Mouse (Mus musculus): ENCODE results near the gene Ubqln4. TPM values are rescaled to one million over a fixed set of nuclear protein-coding genes. Genes with fewer than 3 reads are reported as not detected.
A peak's percentile ranks its signal among the peaks of the same experiment; 100 is the strongest.

Ubqln4 gene
- polyA plus RNA-seq, 1 experiment from 2014 or later = 44.6 TPM

DNA sequence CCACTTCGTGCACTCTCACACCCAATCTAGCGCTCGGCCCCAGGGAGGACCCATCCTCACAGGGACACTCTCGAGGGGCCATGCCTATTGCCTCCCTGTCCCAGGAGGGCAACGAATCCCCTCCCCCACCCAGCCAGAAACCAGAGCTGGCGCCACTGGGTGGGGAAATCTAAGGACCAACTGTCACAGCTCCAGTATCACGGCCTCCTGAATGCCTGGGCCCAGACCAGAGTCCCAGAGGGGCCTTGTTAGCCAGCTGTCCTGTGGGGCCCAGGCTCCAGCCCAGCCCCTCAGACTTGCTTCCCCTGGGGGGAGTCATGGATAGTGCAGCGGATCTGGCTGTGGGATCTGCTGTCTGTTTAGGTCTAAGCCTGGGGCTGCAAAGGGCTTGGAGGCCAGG, 26.0 kb upstream of the Ubqln4 start:
- Histone ChIP-seq H3K36me3 (peaks cover 24% of the 10 kb centered on the region), H3K27me3 (no peaks in the 10 kb centered on the region), H3K4me1 (peaks cover 50% of the 10 kb centered on the region), H3K27ac (peak overlapping the region; percentile 44; the same call in 1 of the 2 replicates), H3K9ac (peak overlapping the region; percentile 66), H3K4me3 (no peak overlapping the region; the same call in 1 of the 2 replicates), H3K4me2 (peak overlapping the region; percentile 43), H3K9me3 (no peaks in the 10 kb centered on the region)
- no peak for ATAC-seq (ENCODE audit: insufficient number of reproducible peaks, insufficient read depth, low FRiP score, low TSS enrichment, low read depth)
- 19% methylated on average over 8 of the region's 8 CpGs for WGBS

DNA sequence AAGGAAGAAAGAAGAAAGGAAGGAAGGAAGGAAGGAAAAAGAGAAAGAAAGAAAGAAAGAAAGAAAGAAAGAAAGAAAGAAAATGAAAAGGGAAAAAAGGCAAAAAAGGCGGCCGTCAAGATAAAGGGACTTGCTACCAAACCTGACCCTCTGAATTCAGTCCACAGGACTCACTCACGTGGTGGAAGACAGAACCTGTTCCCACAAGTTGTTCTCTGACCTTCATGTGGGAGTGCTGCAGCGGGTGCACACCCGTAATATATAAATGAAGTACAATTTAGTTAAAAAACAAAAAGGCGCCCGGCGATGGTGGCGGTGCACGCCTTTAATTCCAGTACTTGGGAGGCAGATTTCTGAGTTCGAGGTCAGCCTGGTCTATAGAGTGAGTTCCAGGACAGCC, 24.9 kb upstream of the Ubqln4 start:
- ATAC-seq (ENCODE audit: insufficient number of reproducible peaks, insufficient read depth, low FRiP score, low TSS enrichment, low read depth) = no peak
- WGBS = 79% methylated on average over 11 of the region's 11 CpGs
- peak overlapping the region; percentile 99 for H3K9ac ChIP-seq
- H3K36me3 ChIP-seq = peaks cover 15% of the 10 kb centered on the region
- H3K4me2 ChIP-seq = peak overlapping the region; percentile 84
- H3K9me3 ChIP-seq = no peaks in the 10 kb centered on the region
- H3K4me1 ChIP-seq = peaks cover 50% of the 10 kb centered on the region
- no peaks in the 10 kb centered on the region for H3K27me3 ChIP-seq
- H3K4me3 ChIP-seq = no peak overlapping the region
- peak overlapping the region; percentile 99; the same call in 1 of the 2 replicates for H3K27ac ChIP-seq

DNA sequence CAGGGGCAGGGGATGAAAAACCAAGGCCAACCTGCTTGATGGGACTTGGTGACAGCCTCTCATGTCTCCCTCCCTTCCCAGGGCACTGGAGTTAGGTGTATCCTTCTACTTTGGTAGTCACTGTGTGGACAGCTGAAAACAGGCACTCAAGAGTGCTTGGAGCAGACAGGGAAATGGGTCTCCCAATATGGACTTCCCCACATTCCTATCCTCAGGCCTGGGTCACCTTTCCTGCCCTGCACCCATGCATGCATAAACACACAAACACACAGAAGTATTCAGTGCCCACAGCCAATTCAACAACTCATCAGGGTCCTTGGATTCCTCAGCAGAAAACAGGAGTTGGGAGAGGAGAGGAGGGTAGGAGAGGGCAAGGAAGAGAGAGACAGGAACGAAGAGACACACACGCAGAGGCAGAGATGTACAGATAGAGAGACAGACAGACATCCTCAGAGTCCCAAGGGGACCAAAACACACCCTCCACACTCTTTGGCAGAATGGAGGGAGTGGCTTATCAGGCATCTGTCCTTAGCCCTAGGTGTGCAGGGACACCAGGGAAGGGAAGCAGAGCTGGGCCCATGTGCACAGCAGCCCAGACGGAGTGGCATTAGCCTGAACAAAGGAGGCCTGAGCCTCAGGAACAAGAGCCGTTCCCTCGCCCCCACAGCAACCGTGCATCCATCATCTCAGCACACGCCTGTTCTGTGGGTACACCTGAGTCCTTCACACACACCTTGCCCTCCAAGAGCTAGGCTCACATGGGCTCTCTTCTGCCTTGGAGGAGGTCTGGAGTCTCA, 24.2 kb upstream of the Ubqln4 start:
- peaks cover 55% of the 10 kb centered on the region for H3K4me1 ChIP-seq
- peak overlapping the region; percentile 78 for H3K4me3 ChIP-seq
- H3K36me3 ChIP-seq = peaks cover 9% of the 10 kb centered on the region
- H3K9me3 ChIP-seq = no peaks in the 10 kb centered on the region
- H3K27ac ChIP-seq = peak overlapping the region; percentile 99
- H3K9ac ChIP-seq = peak overlapping the region; percentile 99
- ATAC-seq (ENCODE audit: insufficient number of reproducible peaks, insufficient read depth, low FRiP score, low TSS enrichment, low read depth) = no peak
- H3K27me3 ChIP-seq = no peaks in the 10 kb centered on the region
- H3K4me2 ChIP-seq = peak overlapping the region; percentile 84
- WGBS = 24% methylated on average over 7 of the region's 7 CpGs

DNA sequence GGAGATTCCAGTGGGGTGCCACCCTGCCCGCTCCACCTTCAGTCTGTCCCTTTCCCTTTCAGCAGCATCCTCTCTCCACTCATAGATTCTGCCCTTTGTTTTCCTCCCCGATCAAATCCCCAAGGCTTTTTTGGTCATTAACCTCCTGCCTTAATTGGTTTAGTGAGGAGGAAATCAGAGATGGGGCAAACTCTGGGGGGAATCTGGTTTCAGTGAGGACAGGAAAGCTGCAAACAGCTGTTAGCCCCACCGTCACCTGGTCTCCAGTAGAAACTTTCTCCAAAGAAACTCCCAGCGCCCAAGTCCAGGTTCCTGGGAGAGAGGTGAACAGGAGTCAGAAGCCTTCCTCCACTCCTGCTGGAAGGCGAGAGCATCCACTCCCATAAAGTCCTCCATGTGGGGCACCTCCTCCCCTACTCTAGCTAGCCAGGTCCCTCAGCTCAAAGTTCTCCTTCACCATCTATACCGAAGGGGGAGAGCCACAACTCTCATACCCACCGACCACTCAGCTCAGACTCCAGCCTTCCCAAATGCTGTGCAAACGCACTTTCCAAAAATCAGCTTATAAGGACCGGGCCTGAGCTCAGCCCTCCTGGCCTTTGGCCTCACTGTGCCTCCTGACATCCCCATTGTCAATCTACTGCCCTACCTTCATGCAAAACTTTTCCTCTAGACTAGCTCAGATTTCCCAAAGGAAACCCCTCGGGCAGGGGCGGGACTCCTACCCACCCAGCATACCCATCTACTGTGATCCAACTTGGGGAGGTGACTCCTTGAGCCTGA, 23.3 kb upstream of the Ubqln4 start:
- Histone ChIP-seq H3K4me1 (peaks cover 64% of the 10 kb centered on the region), H3K36me3 (peaks cover 2% of the 10 kb centered on the region; the same call in 1 of the 2 replicates), H3K4me3 (peak overlapping the region; percentile 78), H3K27me3 (no peaks in the 10 kb centered on the region), H3K27ac (peak overlapping the region; percentile 99), H3K9me3 (no peaks in the 10 kb centered on the region), H3K9ac (peak overlapping the region; percentile 99), H3K4me2 (peak overlapping the region; percentile 84)
- 2% methylated on average over 11 of the region's 11 CpGs for WGBS
- no peak for ATAC-seq (ENCODE audit: insufficient number of reproducible peaks, insufficient read depth, low FRiP score, low TSS enrichment, low read depth)

DNA sequence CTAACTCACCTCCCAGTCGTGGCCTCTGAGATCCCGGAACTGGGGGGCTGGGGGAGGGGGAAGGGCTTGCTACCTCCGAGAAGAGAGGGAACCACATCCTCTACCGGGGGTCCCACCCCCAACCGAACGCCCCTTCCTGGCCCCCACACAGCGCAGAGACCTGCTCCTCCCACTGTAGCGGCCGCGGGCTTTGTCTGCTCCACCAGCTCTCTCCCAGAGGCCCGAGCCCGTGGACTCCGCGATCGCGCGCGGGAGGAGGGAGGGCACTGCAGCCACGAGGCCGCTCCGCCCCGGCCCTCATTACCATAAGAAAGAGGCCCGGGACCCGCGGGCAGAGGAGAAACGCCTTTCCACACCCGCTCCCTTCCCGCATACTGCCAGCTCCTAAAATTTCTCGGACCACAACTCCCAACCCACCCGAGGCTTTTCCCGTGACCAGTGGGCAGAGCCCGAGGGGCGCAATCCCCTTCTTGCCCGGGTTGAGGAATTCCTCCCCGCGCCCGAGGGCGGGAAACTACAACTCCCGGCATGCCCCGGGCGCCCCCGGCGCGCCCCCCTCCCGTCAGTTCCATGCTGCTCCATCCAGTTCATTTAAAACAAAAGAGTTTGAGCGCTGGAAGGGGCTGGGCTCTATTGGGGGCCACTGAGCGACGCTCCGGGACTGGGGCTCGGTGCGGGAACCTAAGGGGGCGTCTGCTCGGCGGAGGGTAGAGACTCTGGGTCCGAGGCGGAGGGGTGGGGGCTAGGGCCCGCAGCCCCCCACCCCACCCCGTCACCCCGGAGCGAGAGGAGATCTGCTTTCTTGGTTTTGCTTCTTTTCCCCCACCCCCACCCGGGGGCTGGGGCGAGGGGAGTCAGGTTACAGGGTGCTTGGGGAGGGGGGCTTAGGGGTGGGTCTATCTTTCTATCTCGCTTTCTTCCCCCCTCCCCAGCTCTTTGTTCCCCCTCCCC, 21.9 kb upstream of the Ubqln4 start:
- peak overlapping the region; percentile 84 for H3K4me2 ChIP-seq
- peaks cover 15% of the 10 kb centered on the region for H3K36me3 ChIP-seq
- no peaks in the 10 kb centered on the region for H3K9me3 ChIP-seq
- peak overlapping the region; percentile 78 for H3K4me3 ChIP-seq
- H3K27me3 ChIP-seq = no peaks in the 10 kb centered on the region
- under 1% methylated on average over 60 of the region's 63 CpGs for WGBS
- H3K27ac ChIP-seq = peak overlapping the region; percentile 99
- ATAC-seq (ENCODE audit: insufficient number of reproducible peaks, insufficient read depth, low FRiP score, low TSS enrichment, low read depth) = peak; percentile 73
- H3K4me1 ChIP-seq = peaks cover 64% of the 10 kb centered on the region
- peak overlapping the region; percentile 99 for H3K9ac ChIP-seq

DNA sequence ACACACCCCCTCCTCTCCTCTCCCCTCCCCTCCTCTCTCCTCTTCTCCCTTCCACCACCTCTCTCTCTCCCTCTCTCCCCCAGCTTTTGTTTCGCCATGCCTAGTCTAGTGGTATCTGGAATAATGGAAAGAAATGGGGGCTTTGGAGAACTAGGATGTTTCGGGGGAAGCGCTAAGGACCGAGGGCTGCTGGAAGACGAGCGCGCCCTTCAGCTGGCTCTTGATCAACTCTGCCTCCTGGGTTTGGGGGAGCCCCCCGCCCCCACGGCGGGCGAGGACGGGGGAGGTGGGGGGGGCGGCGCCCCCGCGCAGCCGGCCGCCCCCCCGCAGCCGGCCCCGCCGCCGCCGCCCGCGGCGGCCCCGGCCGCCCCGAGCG, 21.3 kb upstream of the Ubqln4 start, which contains the start of gene Mex3a:
Mex3a (plus strand) TSS at position 97 of the 376 bp plus-strand sequence.
- Histone ChIP-seq H3K4me3 (peak within 1 kb of the TSS; percentile 78), H3K4me1 (peaks cover 66% of the 10 kb centered on the region), H3K9ac (peak within 1 kb of the TSS; percentile 99), H3K27ac (peak within 1 kb of the TSS; percentile 99), H3K27me3 (no peaks in the 10 kb centered on the region), H3K4me2 (peak within 1 kb of the TSS; percentile 84), H3K36me3 (peaks cover 22% of the 10 kb centered on the region), H3K9me3 (no peaks in the 10 kb centered on the region)
- 1% methylated on average over 13 of the region's 31 CpGs for WGBS
- no peak; the same call in 1 of the 2 replicates for ATAC-seq (ENCODE audit: insufficient number of reproducible peaks, insufficient read depth, low FRiP score, low TSS enrichment, low read depth)

DNA sequence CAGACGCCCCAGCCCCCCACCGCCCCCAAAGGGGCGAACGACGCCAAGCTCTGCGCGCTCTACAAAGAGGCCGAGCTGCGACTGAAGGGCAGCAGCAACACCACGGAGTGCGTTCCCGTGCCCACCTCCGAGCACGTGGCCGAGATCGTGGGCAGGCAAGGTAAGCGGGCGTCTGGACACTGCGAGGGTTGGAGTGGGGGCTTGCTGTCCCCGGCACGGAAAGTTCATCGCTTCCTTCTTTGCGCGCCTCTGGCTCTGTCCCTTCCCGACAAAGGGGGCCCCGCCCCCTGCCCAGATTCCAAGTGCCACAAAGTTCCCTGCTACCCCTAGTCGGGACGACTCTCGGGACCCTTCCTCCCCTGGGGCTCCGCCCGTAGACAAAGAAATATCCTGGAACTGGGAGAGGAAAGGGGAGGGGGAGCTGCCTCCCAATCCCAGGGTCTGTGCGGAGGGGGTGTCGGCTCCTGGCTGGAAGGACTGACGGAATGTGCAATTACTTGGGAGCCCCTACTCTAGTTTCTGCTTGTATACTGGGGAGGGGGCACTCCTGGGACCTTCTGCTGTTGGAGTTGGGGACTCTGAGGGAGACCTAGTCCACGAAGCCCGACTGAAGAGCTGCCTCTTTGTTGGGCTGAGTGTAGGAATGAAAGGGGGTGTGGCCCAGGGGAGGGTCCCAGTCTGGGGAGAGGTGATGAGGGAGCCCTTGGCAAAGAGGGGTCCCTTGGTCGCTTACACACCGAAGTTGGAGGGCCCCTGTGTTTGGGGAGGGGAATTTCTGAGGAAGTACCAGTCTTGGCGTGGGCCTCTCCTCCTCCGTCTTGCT, 20.7 kb upstream of the Ubqln4 start:
- WGBS = under 1% methylated on average over 39 of the region's 40 CpGs
- H3K4me1 ChIP-seq = peaks cover 66% of the 10 kb centered on the region
- peak; percentile 3; the same call in 1 of the 2 replicates for ATAC-seq (ENCODE audit: insufficient number of reproducible peaks, insufficient read depth, low FRiP score, low TSS enrichment, low read depth)

DNA sequence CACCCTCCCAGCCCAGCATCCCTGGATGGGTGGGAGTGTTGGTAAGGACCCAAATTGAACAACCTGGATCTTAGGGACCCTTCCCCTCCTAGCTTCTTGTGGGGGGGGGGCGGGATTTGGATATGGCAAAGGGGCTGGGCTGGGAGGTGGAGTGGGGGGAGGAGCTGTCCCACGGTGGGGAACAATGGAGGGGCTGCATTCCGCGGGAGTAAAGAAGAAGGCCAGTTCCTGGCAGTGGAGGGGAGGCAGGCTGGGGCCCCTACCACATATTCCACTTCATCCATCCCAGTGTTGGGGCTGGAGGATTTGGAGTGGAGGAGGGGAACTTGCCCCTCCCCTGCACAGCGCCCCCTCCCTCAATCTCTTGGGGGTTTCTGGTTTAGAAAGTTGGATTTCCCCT, 19.9 kb upstream of the Ubqln4 start:
- peak overlapping the region; percentile 99 for H3K27ac ChIP-seq
- 0% methylated on average over 4 of the region's 5 CpGs for WGBS
- H3K4me1 ChIP-seq = peaks cover 68% of the 10 kb centered on the region
- H3K27me3 ChIP-seq = no peaks in the 10 kb centered on the region
- H3K4me3 ChIP-seq = peak overlapping the region; percentile 78
- ATAC-seq (ENCODE audit: insufficient number of reproducible peaks, insufficient read depth, low FRiP score, low TSS enrichment, low read depth) = peak; percentile 1; the same call in 1 of the 2 replicates
- H3K9ac ChIP-seq = peak overlapping the region; percentile 99
- H3K36me3 ChIP-seq = peaks cover 36% of the 10 kb centered on the region
- no peaks in the 10 kb centered on the region for H3K9me3 ChIP-seq
- peak overlapping the region; percentile 84 for H3K4me2 ChIP-seq

More for the DNA sequence above, 20.7 kb upstream of the Ubqln4 start:
- no peaks in the 10 kb centered on the region for H3K9me3 ChIP-seq
- H3K36me3 ChIP-seq = peaks cover 28% of the 10 kb centered on the region
- peak overlapping the region; percentile 84 for H3K4me2 ChIP-seq
- H3K4me3 ChIP-seq = peak overlapping the region; percentile 78
- H3K27me3 ChIP-seq = no peaks in the 10 kb centered on the region
- peak overlapping the region; percentile 99 for H3K9ac ChIP-seq
- H3K27ac ChIP-seq = peak overlapping the region; percentile 99

DNA sequence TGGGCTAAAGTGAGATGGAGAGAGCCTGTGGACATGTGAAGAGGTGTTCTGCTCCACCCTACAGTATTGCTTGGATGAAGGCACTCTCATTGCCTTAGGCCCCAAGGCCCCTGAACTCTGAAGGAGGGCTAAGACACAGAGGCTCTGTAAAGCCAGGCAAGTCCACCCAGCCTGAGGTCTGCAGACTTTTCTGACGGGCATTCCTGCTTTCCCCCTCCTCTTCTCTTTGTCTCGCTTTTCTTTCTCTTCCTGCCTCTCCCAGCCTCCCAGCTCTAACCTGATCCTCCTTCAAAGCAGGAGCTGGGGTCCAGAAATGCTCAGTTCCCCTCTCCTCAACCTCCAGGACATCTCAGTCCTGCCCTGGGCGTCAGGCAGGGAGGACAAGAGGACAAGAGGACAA, 18.6 kb upstream of the Ubqln4 start:
- H3K9ac ChIP-seq = peak overlapping the region; percentile 99
- 8% methylated on average over 3 of the region's 3 CpGs for whole genome bisulfite sequencing
- no peaks in the 10 kb centered on the region for H3K9me3 ChIP-seq
- peak overlapping the region; percentile 99 for H3K27ac ChIP-seq
- H3K27me3 ChIP-seq = no peaks in the 10 kb centered on the region
- H3K36me3 ChIP-seq = peaks cover 44% of the 10 kb centered on the region
- peak overlapping the region; percentile 78 for H3K4me3 ChIP-seq
- H3K4me2 ChIP-seq = peak overlapping the region; percentile 84
- H3K4me1 ChIP-seq = peaks cover 64% of the 10 kb centered on the region
- ATAC-seq (ENCODE audit: insufficient number of reproducible peaks, insufficient read depth, low FRiP score, low TSS enrichment, low read depth) = no peak

DNA sequence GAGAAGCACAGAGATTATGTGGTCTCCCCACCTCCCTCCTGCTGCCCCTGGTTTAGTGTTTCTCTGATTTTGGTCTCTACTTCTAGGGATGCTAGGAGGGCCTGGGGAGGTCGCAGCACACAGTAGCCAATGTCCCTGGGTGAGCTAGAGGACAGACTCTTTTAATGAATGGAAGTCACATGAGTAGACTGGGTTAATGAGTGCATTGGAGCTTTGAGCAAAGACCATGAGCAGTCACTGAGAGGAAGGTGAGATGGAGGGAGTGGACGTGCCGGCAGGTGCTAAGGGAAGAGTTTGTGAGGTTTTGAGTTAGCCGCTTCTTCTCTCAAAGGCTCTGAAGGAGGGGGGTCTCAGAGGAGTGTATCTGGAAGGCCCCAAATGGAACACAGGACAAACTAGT, 18.0 kb upstream of the Ubqln4 start:
- Histone ChIP-seq H3K9ac (peak overlapping the region; percentile 99), H3K9me3 (no peaks in the 10 kb centered on the region), H3K36me3 (peaks cover 49% of the 10 kb centered on the region), H3K4me2 (peak overlapping the region; percentile 84), H3K4me1 (peaks cover 64% of the 10 kb centered on the region), H3K27me3 (no peaks in the 10 kb centered on the region), H3K4me3 (peak overlapping the region; percentile 78), H3K27ac (peak overlapping the region; percentile 99)
- 27% methylated on average over 4 of the region's 4 CpGs for WGBS
- ATAC-seq (ENCODE audit: insufficient number of reproducible peaks, insufficient read depth, low FRiP score, low TSS enrichment, low read depth) = no peak
